Mouse (Mus musculus): ENCODE measurements around the gene Nxph1. TPM values are rescaled to one million over a fixed set of nuclear protein-coding genes. Genes with fewer than 3 reads are reported as not detected.

Gene Nxph1
- 0.38 and 0.39 TPM in 2 replicates for polyA plus RNA-seq (2015; fragmentation: Nextera tagmentation; extraction: Ambion mirVana)

DNA sequence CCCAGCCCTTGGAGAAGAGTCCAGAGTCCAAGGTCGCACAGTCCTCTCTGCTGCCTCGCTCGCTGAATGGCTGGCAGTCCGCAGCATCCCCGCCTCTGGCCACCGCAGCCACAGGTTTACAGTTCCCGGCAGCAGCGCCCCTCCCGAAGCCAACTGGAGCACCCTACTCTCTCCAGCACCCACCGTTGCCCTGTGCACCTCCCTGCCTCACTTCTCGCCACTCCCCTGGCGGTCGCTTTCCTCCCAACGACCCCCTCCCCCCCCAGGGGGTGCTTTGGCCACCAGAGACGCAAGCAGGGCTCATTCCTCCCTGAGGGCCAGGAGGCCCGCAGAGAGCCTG, at the start of gene Nxph1:
Gene Nxph1, plus strand, starts transcription at position 301 of the 340 bp plus-strand sequence.
- Histone ChIP-seq H3K27ac (no peak within 1 kb of the TSS), H3K36me3 (no peaks in the 10 kb centered on the region), H3K4me3 (replicated peaks) (peak within 1 kb of the TSS; percentile 33), H3K4me2 (peak within 1 kb of the TSS; percentile 56), H3K4me1 (peaks cover 35% of the 10 kb centered on the region), H3K27me3 (peaks cover 73% of the 10 kb centered on the region), H3K9ac (no peak within 1 kb of the TSS), H3K9me3 (replicated peaks) (no peaks in the 10 kb centered on the region)
- whole genome bisulfite sequencing, result under 1% methylated on average over 16 of the region's 16 CpGs
- no peak; the same call in 1 of the 2 replicates for ATAC-seq (replicated peaks; ENCODE audit: low FRiP score)

DNA sequence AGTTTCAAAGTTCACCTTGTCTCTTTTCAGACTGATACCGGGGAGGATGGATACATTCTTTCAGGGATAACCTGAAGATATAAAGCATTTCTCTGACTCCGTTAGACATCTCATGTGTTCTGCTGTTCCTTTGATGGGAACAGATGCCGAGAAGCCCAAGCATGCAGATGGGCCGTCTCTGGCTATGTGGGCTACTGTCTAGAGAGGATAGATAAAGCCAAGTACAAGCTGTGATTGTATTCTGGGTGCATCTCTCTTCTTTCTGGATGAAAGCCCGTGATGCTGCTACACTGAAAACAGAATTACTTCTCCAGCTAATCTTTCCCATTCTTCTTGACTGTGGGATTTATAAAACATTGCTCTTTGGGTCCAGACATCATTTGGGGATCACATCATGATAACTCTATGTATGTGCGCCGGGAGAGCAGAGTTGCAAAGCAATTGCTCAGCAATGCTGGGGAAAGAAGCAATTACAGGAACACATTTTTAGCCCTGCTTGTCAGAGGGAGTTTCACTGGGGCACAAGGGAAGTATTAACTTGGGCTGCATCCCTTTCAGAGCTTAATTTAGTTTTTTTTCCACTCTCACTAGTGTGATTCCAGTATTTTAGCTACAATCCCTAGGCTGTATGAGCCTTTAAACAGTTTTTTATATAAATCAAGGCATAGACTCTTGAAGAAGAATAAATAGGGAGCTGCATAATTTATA, 48.1 kb upstream of the Nxph1 start:
- Histone ChIP-seq H3K9ac (no peak overlapping the region), H3K27ac (no peak overlapping the region), H3K4me2 (no peak overlapping the region), H3K36me3 (no peaks in the 10 kb centered on the region), H3K9me3 (replicated peaks) (no peaks in the 10 kb centered on the region), H3K4me1 (no peaks in the 10 kb centered on the region), H3K27me3 (no peaks in the 10 kb centered on the region), H3K4me3 (replicated peaks) (no peak overlapping the region)
- 84% methylated on average over 7 of the region's 7 CpGs for WGBS
- ATAC-seq (replicated peaks; ENCODE audit: low FRiP score), result no peak

DNA sequence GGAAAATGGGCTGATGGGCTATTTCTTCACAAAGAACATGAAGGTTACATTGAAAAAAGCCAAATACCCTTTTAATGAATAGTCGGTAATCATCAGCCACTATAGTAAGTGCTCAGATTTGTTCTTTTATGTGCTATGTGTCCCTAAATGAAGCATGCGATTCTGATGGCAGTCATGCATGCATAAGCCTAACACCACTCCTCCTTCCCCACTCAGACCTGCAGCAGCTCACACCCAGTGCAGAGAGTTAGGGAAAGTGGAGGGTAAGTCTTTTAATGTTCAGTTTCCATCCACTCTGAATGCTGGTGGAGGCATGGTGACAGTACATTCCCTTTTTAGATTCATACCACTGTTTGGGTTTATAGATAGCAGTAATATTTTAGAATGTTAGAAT, 47.5 kb upstream of the Nxph1 start:
- no peak overlapping the region for H3K4me2 ChIP-seq
- H3K27me3 ChIP-seq, result no peaks in the 10 kb centered on the region
- H3K9me3 ChIP-seq (replicated peaks), result no peaks in the 10 kb centered on the region
- H3K4me3 ChIP-seq (replicated peaks), result no peak overlapping the region
- WGBS, result 70% methylated on average over 2 of the region's 2 CpGs
- no peaks in the 10 kb centered on the region for H3K36me3 ChIP-seq
- H3K9ac ChIP-seq, result no peak overlapping the region
- no peak for ATAC-seq (replicated peaks; ENCODE audit: low FRiP score)
- no peaks in the 10 kb centered on the region for H3K4me1 ChIP-seq
- H3K27ac ChIP-seq, result no peak overlapping the region

DNA sequence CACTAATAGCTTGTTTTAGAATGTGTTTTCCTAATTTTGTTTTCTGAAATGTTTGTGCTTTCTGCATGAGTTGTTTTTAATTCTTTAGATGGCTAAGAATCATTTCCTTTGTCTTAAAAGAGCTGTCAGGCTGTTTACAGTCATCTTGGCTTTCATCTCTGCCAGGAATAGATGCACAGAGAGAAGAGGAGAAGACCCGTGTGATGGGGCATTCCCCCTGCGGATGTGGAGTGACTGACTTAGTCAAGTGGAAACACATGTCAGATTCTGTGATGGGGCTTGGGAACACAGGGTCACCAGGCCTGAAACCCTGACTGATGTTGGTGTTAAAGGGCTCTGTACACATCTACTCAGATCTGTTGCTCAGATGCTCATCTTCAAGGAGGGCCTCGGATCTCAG, 40.3 kb upstream of the Nxph1 start:
- no peaks in the 10 kb centered on the region for H3K9me3 ChIP-seq (replicated peaks)
- ATAC-seq (replicated peaks; ENCODE audit: low FRiP score), result no peak

DNA sequence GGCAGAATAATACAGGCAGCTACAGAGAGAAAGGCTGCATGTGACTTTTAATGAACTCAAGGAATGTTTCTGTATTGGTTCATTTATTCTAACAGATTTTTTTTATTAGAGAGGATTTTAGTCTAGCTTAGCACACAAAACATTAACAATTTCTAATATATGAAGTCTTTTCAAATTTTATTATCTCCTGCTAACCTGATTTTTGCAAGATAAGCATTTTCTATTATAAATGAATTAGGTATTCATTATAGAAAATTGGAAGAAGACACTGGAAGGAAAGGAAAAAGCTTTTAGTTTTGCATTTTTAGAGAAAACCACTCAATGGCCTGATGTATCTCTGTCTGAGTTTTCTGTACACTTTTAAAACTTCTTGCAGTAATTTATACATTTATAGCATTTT, 34.8 kb upstream of the Nxph1 start:
- Histone ChIP-seq H3K4me1 (no peaks in the 10 kb centered on the region), H3K27ac (no peak overlapping the region), H3K27me3 (no peaks in the 10 kb centered on the region), H3K9me3 (replicated peaks) (no peaks in the 10 kb centered on the region), H3K9ac (no peak overlapping the region), H3K4me2 (no peak overlapping the region), H3K36me3 (no peaks in the 10 kb centered on the region), H3K4me3 (replicated peaks) (no peak overlapping the region)
- ATAC-seq (replicated peaks; ENCODE audit: low FRiP score), result no peak

More for the DNA sequence above, 40.3 kb upstream of the Nxph1 start:
- WGBS, result 78% methylated on average over 3 of the region's 3 CpGs
- Histone ChIP-seq H3K27me3 (no peaks in the 10 kb centered on the region), H3K4me1 (no peaks in the 10 kb centered on the region), H3K4me2 (no peak overlapping the region), H3K36me3 (no peaks in the 10 kb centered on the region), H3K27ac (no peak overlapping the region), H3K4me3 (replicated peaks) (no peak overlapping the region), H3K9ac (no peak overlapping the region)

DNA sequence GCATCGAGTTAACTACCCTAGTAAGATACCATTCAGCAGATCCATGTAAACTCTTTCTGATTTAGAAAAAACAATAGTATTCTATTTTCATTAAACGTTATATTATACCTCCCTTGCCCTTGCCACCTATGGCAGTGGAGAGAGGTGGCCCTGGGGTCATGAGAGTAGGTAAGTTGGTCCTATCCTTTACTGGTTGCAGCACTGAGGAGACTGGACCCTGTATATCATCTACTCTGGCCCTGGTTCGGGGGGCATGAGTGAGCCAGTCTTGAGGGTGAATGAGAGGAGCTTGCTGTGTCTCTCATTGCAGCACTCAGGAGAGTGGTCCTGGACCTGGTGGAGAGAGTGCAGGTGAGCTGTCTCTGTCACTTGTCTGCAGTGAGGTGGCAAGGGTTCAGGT, 33.5 kb upstream of the Nxph1 start:
- H3K4me3 ChIP-seq (replicated peaks), result no peak overlapping the region
- no peaks in the 10 kb centered on the region for H3K27me3 ChIP-seq
- H3K9ac ChIP-seq, result no peak overlapping the region
- H3K4me1 ChIP-seq, result no peaks in the 10 kb centered on the region
- no peaks in the 10 kb centered on the region for H3K9me3 ChIP-seq (replicated peaks)
- H3K36me3 ChIP-seq, result no peaks in the 10 kb centered on the region
- no peak overlapping the region for H3K27ac ChIP-seq
- H3K4me2 ChIP-seq, result no peak overlapping the region
- ATAC-seq (replicated peaks; ENCODE audit: low FRiP score), result no peak
- 87% methylated on average over 3 of the region's 3 CpGs for WGBS

DNA sequence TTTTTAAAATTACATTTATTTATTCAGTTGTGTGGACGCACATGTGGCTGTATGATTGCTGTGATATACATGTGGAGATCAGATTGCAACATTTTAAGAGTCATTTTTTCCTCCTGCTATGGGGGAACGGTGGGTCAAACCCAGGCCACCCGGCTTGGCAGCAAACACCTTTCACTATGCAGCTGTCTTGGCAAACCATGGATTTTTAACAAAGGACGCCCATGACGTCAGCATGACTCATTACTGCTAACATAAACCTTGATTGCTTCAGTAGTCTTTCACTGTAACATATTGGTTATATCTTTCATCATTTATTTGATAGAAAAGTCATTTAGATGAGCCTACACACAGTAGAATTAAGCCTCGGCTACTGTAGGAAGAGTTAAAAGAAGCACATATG, 23.8 kb upstream of the Nxph1 start:
- H3K9ac ChIP-seq, result no peak overlapping the region
- H3K4me2 ChIP-seq, result no peak overlapping the region
- no peak for ATAC-seq (replicated peaks; ENCODE audit: low FRiP score)

DNA sequence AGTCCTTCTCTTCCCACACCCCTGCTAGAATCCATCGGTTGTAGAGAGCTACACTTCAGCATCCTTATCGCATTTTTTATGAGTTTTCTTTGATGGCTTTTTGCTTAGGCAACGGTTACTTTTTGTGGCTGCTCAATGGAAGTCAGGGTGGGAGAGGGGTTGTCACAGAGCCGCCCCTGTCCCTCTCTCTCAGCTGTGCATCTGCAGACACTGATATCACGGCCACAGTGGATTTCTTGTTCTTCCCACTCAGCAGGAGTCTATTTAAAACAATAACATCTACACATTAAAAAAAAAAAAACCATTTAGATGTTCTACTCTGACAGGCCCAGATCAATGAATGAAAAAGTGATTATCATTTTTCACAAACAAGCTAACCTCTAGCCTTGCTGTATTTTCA, 13.0 kb upstream of the Nxph1 start:
- Histone ChIP-seq H3K27me3 (no peaks in the 10 kb centered on the region), H3K9ac (no peak overlapping the region), H3K36me3 (no peaks in the 10 kb centered on the region), H3K4me2 (no peak overlapping the region), H3K4me3 (replicated peaks) (no peak overlapping the region), H3K27ac (no peak overlapping the region), H3K9me3 (replicated peaks) (no peaks in the 10 kb centered on the region), H3K4me1 (no peaks in the 10 kb centered on the region)
- no peak for ATAC-seq (replicated peaks; ENCODE audit: low FRiP score)
- WGBS, result 39% methylated on average over 5 of the region's 5 CpGs

More for the DNA sequence above, 23.8 kb upstream of the Nxph1 start:
- Histone ChIP-seq H3K27ac (no peak overlapping the region), H3K36me3 (no peaks in the 10 kb centered on the region), H3K4me1 (no peaks in the 10 kb centered on the region), H3K9me3 (replicated peaks) (no peaks in the 10 kb centered on the region), H3K4me3 (replicated peaks) (no peak overlapping the region), H3K27me3 (no peaks in the 10 kb centered on the region)
- WGBS, result 76% methylated on average over 6 of the region's 6 CpGs

DNA sequence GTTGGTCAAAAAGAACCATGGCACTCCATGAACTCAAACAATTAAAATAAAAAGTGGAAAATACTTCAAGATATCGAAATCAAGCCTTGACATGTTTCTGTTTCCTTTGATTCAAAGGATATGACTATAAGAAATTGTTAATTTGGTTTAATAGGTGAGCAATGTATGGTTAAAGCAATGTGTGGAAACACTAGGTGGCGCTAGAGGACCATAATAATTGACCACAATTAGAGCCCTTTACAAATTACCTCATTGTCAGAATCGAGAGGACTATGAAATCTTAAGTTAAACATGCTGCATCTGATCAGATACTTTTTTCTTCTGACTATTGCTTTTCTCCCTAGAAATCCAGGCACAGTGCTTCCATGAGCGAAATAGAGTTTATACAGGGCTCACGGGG, 12.5 kb upstream of the Nxph1 start:
- no peaks in the 10 kb centered on the region for H3K27me3 ChIP-seq
- 19% methylated on average over 5 of the region's 5 CpGs for WGBS
- H3K27ac ChIP-seq, result no peak overlapping the region
- no peak overlapping the region for H3K4me3 ChIP-seq (replicated peaks)
- ATAC-seq (replicated peaks; ENCODE audit: low FRiP score), result 0 out of 2 replicates have a peak, but pooled peaks have one; percentile 67
- no peak overlapping the region for H3K4me2 ChIP-seq
- H3K36me3 ChIP-seq, result no peaks in the 10 kb centered on the region
- H3K9ac ChIP-seq, result no peak overlapping the region
- H3K4me1 ChIP-seq, result no peaks in the 10 kb centered on the region
- H3K9me3 ChIP-seq (replicated peaks), result no peaks in the 10 kb centered on the region

DNA sequence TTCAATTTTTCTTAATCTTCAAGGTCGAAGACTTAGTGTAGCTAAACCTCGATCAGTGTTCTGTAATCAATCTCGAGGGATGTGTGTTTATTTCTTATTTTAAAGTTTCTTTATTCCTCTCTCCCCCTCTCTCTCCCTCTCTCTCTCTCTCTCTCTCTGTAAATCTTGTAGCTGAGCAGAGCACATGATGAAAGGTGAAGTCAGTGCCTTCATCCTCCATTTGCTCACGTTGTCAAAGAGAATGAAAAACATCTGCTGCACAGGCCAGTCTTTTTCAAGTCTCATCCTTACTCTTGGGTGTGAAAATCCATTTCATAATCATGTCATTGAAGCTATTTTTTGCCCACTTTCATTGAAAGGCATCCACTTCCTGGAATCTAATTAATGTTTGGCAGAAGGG, 12.1 kb upstream of the Nxph1 start:
- Histone ChIP-seq H3K4me2 (no peak overlapping the region), H3K9me3 (replicated peaks) (no peaks in the 10 kb centered on the region), H3K27me3 (no peaks in the 10 kb centered on the region), H3K27ac (no peak overlapping the region), H3K4me3 (replicated peaks) (no peak overlapping the region), H3K9ac (no peak overlapping the region), H3K36me3 (no peaks in the 10 kb centered on the region), H3K4me1 (no peaks in the 10 kb centered on the region)
- whole genome bisulfite sequencing, result 27% methylated on average over 4 of the region's 4 CpGs
- ATAC-seq (replicated peaks; ENCODE audit: low FRiP score), result no peak

DNA sequence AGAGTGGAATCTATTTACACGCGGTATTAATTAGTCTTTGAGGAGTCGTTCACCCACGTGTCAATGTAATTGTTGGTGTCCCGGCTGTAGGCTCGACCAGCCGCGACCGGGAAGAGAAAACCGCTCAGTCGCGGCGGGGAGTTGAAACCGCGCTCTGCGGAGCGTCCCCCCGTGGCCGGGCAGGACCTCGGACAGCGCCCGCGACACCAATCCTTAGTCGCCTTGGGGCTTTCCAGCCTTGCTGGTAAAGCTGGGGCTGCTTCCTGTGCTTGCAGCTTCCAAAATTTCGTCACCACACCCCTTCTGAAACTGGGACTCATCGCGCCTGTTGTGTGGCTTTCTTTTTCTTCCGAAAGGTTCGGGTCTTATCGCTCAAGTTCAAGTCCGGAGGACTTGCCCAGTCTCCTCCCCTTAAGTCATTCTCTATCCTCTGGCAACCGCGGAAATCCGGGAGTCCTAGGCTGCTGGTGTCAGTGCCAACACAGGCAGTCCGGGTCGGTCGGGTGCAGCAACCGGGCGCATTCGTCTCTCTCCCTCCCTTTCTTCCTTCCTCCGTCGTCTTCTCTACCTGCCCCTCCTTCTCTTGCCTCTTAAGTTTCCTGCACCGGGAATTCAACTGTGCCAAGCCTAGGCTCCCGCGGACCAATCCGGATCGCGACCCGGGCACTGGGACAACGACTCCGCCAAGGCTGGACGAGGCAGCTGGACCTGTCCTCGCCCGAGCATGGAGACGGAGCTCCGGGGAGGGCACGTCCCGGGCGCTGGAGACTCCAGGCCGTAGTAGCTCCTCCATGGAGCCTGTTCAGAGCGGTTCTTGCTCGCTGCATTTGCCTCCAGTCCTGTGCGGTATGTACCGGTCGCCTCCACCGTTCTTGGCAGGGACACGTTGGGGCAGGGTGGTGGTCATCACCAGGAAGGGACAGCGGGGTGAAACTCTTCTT, 510 bp downstream of the Nxph1 start:
- H3K27ac ChIP-seq, result no peak overlapping the region
- peak overlapping the region; percentile 56 for H3K4me2 ChIP-seq
- peaks cover 35% of the 10 kb centered on the region for H3K4me1 ChIP-seq
- peak overlapping the region; percentile 33 for H3K4me3 ChIP-seq (replicated peaks)
- WGBS, result under 1% methylated on average over 68 of the region's 68 CpGs
- H3K36me3 ChIP-seq, result no peaks in the 10 kb centered on the region
- no peaks in the 10 kb centered on the region for H3K9me3 ChIP-seq (replicated peaks)
- peak; percentile 92 for ATAC-seq (replicated peaks; ENCODE audit: low FRiP score)
- no peak overlapping the region for H3K9ac ChIP-seq
- H3K27me3 ChIP-seq, result peaks cover 77% of the 10 kb centered on the region

DNA sequence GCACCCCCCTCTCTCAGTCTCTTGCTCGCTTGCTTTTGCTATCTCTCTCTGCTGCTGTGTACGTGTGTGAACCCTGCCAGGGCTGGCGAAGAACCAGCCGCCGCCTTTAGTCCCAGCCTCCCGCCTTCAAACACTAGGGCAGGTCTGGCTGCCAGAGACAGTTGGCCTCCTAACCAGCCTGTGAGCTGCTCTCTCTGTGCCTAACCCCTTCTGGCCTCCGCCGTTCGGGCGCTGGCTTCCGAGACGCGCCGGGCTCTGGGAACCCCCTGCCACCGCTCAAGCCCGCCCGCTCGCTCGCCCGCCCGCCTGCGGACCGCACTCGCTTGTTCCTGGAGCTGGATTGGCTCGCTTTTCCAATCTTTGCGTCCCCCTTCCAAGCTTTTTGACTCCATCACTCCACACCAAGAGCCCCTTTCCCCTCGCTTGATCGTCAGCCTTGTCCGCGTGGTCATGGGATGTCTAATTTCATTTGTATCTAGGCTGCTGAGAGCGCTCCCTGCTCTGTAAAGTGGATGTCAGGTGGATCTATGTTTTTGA, 1.5 kb downstream of the Nxph1 start:
- H3K4me2 ChIP-seq, result peak overlapping the region; percentile 56
- peaks cover 87% of the 10 kb centered on the region for H3K27me3 ChIP-seq
- peaks cover 35% of the 10 kb centered on the region for H3K4me1 ChIP-seq
- H3K27ac ChIP-seq, result no peak overlapping the region
- peak overlapping the region; percentile 33 for H3K4me3 ChIP-seq (replicated peaks)
- 0 out of 2 replicates have a peak, but pooled peaks have one; percentile 19 for ATAC-seq (replicated peaks; ENCODE audit: low FRiP score)
- no peaks in the 10 kb centered on the region for H3K9me3 ChIP-seq (replicated peaks)
- no peaks in the 10 kb centered on the region for H3K36me3 ChIP-seq
- WGBS, result under 1% methylated on average over 31 of the region's 31 CpGs
- H3K9ac ChIP-seq, result no peak overlapping the region

Measured in kidney, embryonic 15.5 days (tissue).